Mouse (Mus musculus) frontal cortex, postnatal 36 days (tissue): ENCODE measurements around the gene Trim27.

Experiments used
- DNase-seq, 2 experiments: peaks; one replicate each; pipeline ENCODE4 v3.0.0; 2022; ENCODE audit warnings: low spot score in 2 of 2

The Trim27 gene

GRCm38 (mm10) chr13:21172241-21173027 lies 6.8 kb upstream of the Trim27 start:
- peak; percentile 74 to 80 for DNase-seq

- peak; percentile 72 to 77 for DNase-seq
These were observed 6.2 kb upstream of the Trim27 start for GRCm38 (mm10) chr13:21173072-21173471.

DNA sequence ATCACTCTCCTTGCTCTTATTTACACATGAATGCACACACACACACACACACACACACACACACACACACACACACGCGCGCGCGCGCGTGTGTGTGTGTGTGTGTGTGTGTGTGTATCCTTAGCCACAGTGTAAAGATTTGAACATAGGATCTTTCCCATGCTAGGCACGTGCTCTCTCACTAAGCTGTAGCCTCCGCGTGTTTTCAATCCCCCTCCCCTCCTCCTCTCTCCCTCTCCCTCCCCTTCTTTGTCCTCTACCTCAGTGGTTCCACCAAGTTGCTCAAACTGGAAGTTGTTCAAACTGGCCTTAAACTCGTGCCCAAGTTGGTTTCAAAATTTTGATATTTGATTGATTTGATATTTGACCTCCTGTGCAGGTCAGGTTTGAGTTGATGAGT lies 2.5 kb upstream of the Trim27 start:
- DNase-seq = no peak

DNA sequence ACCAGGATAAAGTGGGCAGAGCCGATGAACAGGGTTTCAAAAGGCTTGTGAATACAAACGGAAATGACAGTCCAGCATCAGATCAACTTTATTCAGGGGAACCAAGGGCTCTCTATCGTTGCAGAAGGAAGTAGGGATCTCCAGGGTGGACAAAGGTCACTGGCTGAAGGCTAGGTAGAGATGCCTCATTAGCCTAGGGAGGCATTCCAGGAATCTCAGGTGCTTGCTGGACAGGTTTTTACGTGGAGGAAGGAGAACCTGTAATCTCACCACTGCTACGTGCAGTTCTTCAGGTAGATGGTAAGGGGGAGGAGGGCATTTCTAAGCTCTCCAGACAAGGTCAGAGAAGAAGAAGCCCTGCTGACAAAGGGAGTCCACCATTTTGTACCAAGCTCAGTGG lies 1.6 kb upstream of the Trim27 start:
- no peak for DNase-seq

DNA sequence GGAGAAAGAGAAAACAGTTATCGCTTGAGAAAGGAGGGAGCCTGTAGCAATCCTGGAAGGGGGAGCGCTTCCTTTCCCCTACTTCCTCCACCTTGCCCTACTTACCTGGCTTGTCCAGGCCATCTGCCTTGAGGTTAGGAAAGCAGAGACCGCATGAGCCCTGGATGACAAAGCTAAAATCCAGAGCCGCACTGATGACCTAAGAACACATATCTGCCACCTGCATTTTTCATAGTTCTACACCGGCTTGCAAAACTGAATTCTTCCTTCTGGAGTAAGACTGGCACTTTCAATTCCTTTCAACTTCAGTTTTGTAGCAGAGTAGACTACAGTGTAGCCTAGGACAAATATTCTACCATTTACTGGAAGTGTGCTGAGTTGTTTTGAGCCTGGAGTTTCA lies 881 bp upstream of the Trim27 start:
- no peak for DNase-seq

DNA sequence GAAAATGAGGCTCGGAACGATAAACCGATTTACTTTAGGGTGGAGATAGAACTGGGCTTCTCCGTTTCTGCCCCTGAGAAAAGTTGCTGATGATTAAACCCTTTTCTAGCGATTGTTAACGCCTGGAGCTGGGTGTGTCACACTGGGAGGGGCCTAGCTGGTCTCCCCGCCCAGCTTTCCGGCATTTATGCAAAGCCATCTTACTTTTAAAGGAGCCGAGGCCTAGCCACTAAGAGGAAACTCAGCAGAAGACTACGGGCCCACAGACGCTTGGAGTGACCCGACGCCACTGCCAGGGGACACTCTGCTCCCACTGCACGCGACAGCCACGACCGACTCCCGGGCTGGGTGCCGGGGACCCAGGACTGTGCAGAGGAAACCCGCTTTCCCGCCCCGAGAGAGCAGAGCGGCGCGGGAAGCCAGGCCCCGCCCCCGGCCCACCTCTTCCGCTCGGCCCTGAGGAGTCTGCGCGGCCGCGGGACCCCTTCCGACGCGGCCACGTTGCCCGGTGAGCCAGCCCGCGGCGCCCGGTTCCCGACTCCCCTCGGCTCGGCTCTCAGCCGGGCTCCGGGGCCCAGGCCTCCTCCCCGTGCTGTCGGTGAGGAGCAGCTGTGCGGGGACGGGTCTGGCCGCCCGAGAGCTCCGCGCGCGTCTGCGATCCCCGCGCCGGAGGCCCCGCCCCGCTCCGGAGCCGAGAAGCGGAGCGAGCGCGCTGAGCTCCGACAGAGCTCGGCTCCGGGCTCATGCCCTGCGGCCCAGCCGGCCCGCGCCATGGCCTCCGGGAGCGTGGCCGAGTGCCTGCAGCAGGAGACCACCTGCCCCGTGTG lies 692 bp downstream of the Trim27 start:
- peak; percentile 90 to 92 for DNase-seq

DNA sequence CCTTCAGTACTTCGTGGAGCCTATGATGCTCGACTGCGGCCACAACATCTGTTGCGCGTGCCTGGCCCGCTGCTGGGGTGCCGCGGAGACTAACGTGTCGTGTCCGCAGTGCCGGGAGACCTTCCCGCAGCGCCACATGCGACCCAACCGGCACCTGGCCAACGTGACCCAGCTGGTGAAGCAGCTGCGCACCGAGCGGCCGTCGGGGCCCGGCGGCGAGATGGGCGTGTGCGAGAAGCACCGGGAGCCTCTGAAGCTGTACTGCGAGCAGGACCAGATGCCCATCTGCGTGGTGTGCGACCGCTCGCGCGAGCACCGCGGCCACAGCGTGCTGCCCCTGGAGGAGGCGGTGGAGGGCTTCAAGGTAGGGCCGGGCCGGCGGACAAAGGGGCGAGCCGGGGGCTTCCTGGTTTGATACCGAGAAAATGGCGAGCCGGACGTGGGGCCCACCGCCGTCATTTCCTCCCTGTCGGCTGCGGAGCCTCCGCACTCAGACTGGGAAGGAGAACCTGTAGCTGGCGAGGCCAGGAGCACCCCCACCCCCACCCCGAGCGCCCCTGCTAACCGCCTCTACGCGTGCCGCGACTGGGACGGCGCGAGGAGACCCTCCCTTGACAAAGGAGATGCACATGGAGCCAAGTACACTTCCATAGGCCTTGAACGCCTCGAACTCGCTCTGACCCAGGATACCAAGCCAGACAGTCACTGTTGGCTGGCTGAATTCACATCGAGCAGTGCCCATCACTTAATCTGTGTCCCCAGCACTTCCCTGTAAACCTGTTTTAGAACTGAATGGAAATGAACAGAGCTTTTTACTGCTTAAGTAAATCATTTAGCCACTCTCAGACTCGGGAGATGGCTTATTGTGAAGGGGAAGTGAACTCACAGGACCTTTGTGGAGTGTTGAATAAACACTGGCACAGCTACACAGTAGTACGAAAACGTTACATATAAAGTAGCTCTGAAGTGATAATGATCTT lies 1.6 kb downstream of the Trim27 start:
- peak in 1 of 2 experiments; percentile 26 for DNase-seq

- no peak for DNase-seq
These were observed 2.8 kb downstream of the Trim27 start for GRCm38 (mm10) chr13:21181996-21182395.

DNA sequence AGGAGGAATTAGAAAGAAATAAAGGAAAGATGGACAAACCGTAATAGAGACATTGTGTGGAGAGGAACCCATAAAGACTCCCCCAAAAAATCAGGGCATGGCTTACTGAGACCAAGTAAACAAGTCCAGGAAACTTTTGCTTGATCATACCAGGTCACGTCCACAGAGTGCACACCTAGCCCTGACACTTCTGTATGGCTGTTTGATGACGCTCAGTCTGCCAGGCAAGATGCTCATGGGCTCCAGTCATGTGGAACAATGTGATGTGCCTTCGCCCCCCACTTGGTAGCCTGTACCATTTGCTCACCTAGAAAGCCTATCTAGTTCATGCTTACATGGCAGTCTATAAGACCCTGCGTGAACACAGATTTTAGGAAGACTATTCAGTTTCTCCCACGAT lies 3.8 kb downstream of the Trim27 start:
- DNase-seq = no peak

GRCm38 (mm10) chr13:21183661-21184060 lies 4.4 kb downstream of the Trim27 start:
- no peak for DNase-seq

DNA sequence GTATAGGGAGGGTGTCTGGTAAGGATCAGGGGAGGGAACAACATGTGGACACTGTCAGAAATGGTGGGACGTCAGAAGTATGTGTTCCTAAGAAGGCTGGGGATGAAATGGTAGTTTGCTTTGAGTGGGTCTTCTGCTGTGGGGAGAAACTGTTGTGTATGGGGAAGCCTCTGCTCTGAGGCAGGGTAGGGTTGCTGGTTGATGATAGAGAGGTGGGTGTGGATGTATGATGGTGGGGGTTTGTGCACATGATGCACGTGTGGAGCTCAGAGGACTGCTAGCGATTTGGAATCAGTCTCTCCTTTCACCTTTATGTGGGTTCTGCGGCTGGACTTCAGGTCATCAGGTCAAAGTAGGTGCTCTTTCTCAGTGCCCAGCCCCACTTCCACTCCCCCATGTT lies 6.3 kb downstream of the Trim27 start:
- DNase-seq = no peak

GRCm38 (mm10) chr13:21195406-21196228 lies 16.4 kb downstream of the Trim27 start:
- no peak for DNase-seq

- no peak for DNase-seq
These were observed 18.5 kb downstream of the Trim27 start for GRCm38 (mm10) chr13:21197721-21198120.

GRCm38 (mm10) chr13:21198313-21198712 lies 19.1 kb downstream of the Trim27 start:
- no peak for DNase-seq

- no peak for DNase-seq
These were observed 20.1 kb downstream of the Trim27 start for GRCm38 (mm10) chr13:21199046-21200028.

- DNase-seq = peak; percentile 99
These were observed 21.1 kb downstream of the Trim27 start for GRCm38 (mm10) chr13:21200043-21200999.

GRCm38 (mm10) chr13:21215275-21215983 lies 36.2 kb downstream of the Trim27 start:
- peak; percentile 92 for DNase-seq

GRCm38 (mm10) chr13:21216781-21217180 lies 37.5 kb downstream of the Trim27 start:
- no peak for DNase-seq
